Mouse (Mus musculus): ENCODE data around the gene Vpreb1. TPM values are rescaled to one million over a fixed set of nuclear protein-coding genes. Genes with fewer than 3 reads are reported as not detected.

Gene Vpreb1
- total and polyA plus RNA-seq, 2 experiments: 2.4 TPM; not detected in 1

GRCm38 (mm10) chr16:16852411-16852810 is 18.2 kb downstream of the Vpreb1 start:
- H3K36me3 ChIP-seq (ENCODE audit: control insufficient read depth, insufficient read depth, low read length): no peaks in the 10 kb centered on the region
- no peak for TF ChIP-seq CTCF (IDR thresholded peaks at IDR 0.05; ENCODE audit: low read depth, low read length)
- no peak for TF ChIP-seq POLR2A (IDR thresholded peaks at IDR 0.05; ENCODE audit: extremely low read depth, insufficient read depth, low read length)
- H3K79me2 ChIP-seq (ENCODE audit: control insufficient read depth, insufficient read depth, low read length): no peaks in the 10 kb centered on the region
- no peaks in the 10 kb centered on the region for H3K4me1 ChIP-seq (ENCODE audit: control insufficient read depth, insufficient read depth, low read length)
- H3K4me3 ChIP-seq (ENCODE audit: insufficient read depth, low read depth, low read length): no peak overlapping the region
- no peak overlapping the region for H3K27ac ChIP-seq (replicated peaks; ENCODE audit: insufficient read depth, low read depth, low read length)
- DNase-seq (ENCODE audit: extremely low read depth, low read depth, low spot score): no peak
- no peaks in the 10 kb centered on the region for H3K27me3 ChIP-seq (ENCODE audit: control insufficient read depth, insufficient read depth, low read length)
- WGBS: 81% methylated on average over 3 of the region's 3 CpGs
- no peak overlapping the region for H3K9ac ChIP-seq (ENCODE audit: low read depth, low read length)

- H3K79me2 ChIP-seq (ENCODE audit: control insufficient read depth, insufficient read depth, low read length): no peaks in the 10 kb centered on the region
Observed at GRCm38 (mm10) chr16:16849196-16849595, 21.4 kb downstream of the Vpreb1 start.

GRCm38 (mm10) chr16:16829671-16830070 is 41.0 kb downstream of the Vpreb1 start:
- Histone ChIP-seq H3K9ac (ENCODE audit: low read depth, low read length) (no peak overlapping the region), H3K27ac (replicated peaks; ENCODE audit: insufficient read depth, low read depth, low read length) (no peak overlapping the region), H3K27me3 (ENCODE audit: control insufficient read depth, insufficient read depth, low read length) (no peaks in the 10 kb centered on the region), H3K36me3 (ENCODE audit: control insufficient read depth, insufficient read depth, low read length) (no peaks in the 10 kb centered on the region), H3K79me2 (ENCODE audit: control insufficient read depth, insufficient read depth, low read length) (no peaks in the 10 kb centered on the region), H3K4me1 (ENCODE audit: control insufficient read depth, insufficient read depth, low read length) (peaks cover 3% of the 10 kb centered on the region; the same call in 1 of the 2 replicates), H3K4me3 (ENCODE audit: insufficient read depth, low read depth, low read length) (no peak overlapping the region)
- DNase-seq (ENCODE audit: extremely low read depth, low read depth, low spot score): no peak
- TF ChIP-seq CTCF (IDR thresholded peaks at IDR 0.05; ENCODE audit: low read depth, low read length) (no peak), POLR2A (IDR thresholded peaks at IDR 0.05; ENCODE audit: extremely low read depth, insufficient read depth, low read length) (no peak)
- WGBS: 86% methylated on average over 3 of the region's 3 CpGs

More at GRCm38 (mm10) chr16:16849196-16849595, 21.4 kb downstream of the Vpreb1 start:
- H3K36me3 ChIP-seq (ENCODE audit: control insufficient read depth, insufficient read depth, low read length): no peaks in the 10 kb centered on the region
- no peak overlapping the region for H3K9ac ChIP-seq (ENCODE audit: low read depth, low read length)
- H3K27me3 ChIP-seq (ENCODE audit: control insufficient read depth, insufficient read depth, low read length): no peaks in the 10 kb centered on the region
- no peak for DNase-seq (ENCODE audit: extremely low read depth, low read depth, low spot score)
- H3K4me3 ChIP-seq (ENCODE audit: insufficient read depth, low read depth, low read length): no peak overlapping the region
- H3K27ac ChIP-seq (replicated peaks; ENCODE audit: insufficient read depth, low read depth, low read length): no peak overlapping the region
- no peaks in the 10 kb centered on the region for H3K4me1 ChIP-seq (ENCODE audit: control insufficient read depth, insufficient read depth, low read length)
- TF ChIP-seq POLR2A (IDR thresholded peaks at IDR 0.05; ENCODE audit: extremely low read depth, insufficient read depth, low read length) (no peak), CTCF (IDR thresholded peaks at IDR 0.05; ENCODE audit: low read depth, low read length) (no peak)

- DNase-seq (ENCODE audit: extremely low read depth, low read depth, low spot score): no peak
- H3K27me3 ChIP-seq (ENCODE audit: control insufficient read depth, insufficient read depth, low read length): no peaks in the 10 kb centered on the region
- H3K79me2 ChIP-seq (ENCODE audit: control insufficient read depth, insufficient read depth, low read length): no peaks in the 10 kb centered on the region
- H3K36me3 ChIP-seq (ENCODE audit: control insufficient read depth, insufficient read depth, low read length): no peaks in the 10 kb centered on the region
- 10% methylated on average over 33 of the region's 33 CpGs for WGBS
- TF ChIP-seq CTCF (IDR thresholded peaks at IDR 0.05; ENCODE audit: low read depth, low read length) (peak; percentile 50), POLR2A (IDR thresholded peaks at IDR 0.05; ENCODE audit: extremely low read depth, insufficient read depth, low read length) (no peak)
- H3K9ac ChIP-seq (ENCODE audit: low read depth, low read length): no peak within 1 kb of the TSS
- H3K4me3 ChIP-seq (ENCODE audit: insufficient read depth, low read depth, low read length): peak within 1 kb of the TSS; percentile 45; the same call in 1 of the 2 replicates
- peaks cover 3% of the 10 kb centered on the region; the same call in 1 of the 2 replicates for H3K4me1 ChIP-seq (ENCODE audit: control insufficient read depth, insufficient read depth, low read length)
- H3K27ac ChIP-seq (replicated peaks; ENCODE audit: insufficient read depth, low read depth, low read length): no peak within 1 kb of the TSS
Observed at GRCm38 (mm10) chr16:16828757-16829615, 41.7 kb downstream of the Vpreb1 start, which contains the start of gene Spag6l. Spag6l (minus strand) TSS chr16:16829456.

- no peak overlapping the region for H3K27ac ChIP-seq (replicated peaks; ENCODE audit: insufficient read depth, low read depth, low read length)
- peaks cover 3% of the 10 kb centered on the region; the same call in 1 of the 2 replicates for H3K4me1 ChIP-seq (ENCODE audit: control insufficient read depth, insufficient read depth, low read length)
- no peak for TF ChIP-seq POLR2A (IDR thresholded peaks at IDR 0.05; ENCODE audit: extremely low read depth, insufficient read depth, low read length)
- TF ChIP-seq CTCF (IDR thresholded peaks at IDR 0.05; ENCODE audit: low read depth, low read length): no peak
- WGBS: 94% methylated on average over 2 of the region's 2 CpGs
- no peaks in the 10 kb centered on the region for H3K27me3 ChIP-seq (ENCODE audit: control insufficient read depth, insufficient read depth, low read length)
- H3K4me3 ChIP-seq (ENCODE audit: insufficient read depth, low read depth, low read length): no peak overlapping the region
- no peak for DNase-seq (ENCODE audit: extremely low read depth, low read depth, low spot score)
- H3K79me2 ChIP-seq (ENCODE audit: control insufficient read depth, insufficient read depth, low read length): no peaks in the 10 kb centered on the region
- no peak overlapping the region for H3K9ac ChIP-seq (ENCODE audit: low read depth, low read length)
- H3K36me3 ChIP-seq (ENCODE audit: control insufficient read depth, insufficient read depth, low read length): no peaks in the 10 kb centered on the region
Observed at GRCm38 (mm10) chr16:16826223-16826622, 44.4 kb downstream of the Vpreb1 start.

GRCm38 (mm10) chr16:16825476-16825875 is 45.2 kb downstream of the Vpreb1 start:
- Histone ChIP-seq H3K27me3 (ENCODE audit: control insufficient read depth, insufficient read depth, low read length) (no peaks in the 10 kb centered on the region), H3K9ac (ENCODE audit: low read depth, low read length) (no peak overlapping the region), H3K27ac (replicated peaks; ENCODE audit: insufficient read depth, low read depth, low read length) (no peak overlapping the region), H3K4me3 (ENCODE audit: insufficient read depth, low read depth, low read length) (no peak overlapping the region), H3K79me2 (ENCODE audit: control insufficient read depth, insufficient read depth, low read length) (no peaks in the 10 kb centered on the region), H3K36me3 (ENCODE audit: control insufficient read depth, insufficient read depth, low read length) (no peaks in the 10 kb centered on the region), H3K4me1 (ENCODE audit: control insufficient read depth, insufficient read depth, low read length) (peaks cover 3% of the 10 kb centered on the region; the same call in 1 of the 2 replicates)
- no peak for TF ChIP-seq CTCF (IDR thresholded peaks at IDR 0.05; ENCODE audit: low read depth, low read length)
- no peak for TF ChIP-seq POLR2A (IDR thresholded peaks at IDR 0.05; ENCODE audit: extremely low read depth, insufficient read depth, low read length)
- no peak for DNase-seq (ENCODE audit: extremely low read depth, low read depth, low spot score)
- 68% methylated on average over 5 of the region's 5 CpGs for WGBS

Other genes with a start within 250 kb of the Vpreb1 start
- not detected in 2 replicates for gene Olfr19, start 194.4 kb downstream of the Vpreb1 start, total RNA-seq (2014; rRNA removed)
- not detected in 2 replicates for gene Olfr19, start 194.4 kb downstream of the Vpreb1 start, polyA plus RNA-seq (2012; rRNA removed)
- gene Spag6l, start 41.4 kb downstream of the Vpreb1 start, total RNA-seq (2014; rRNA removed): not detected in 2 replicates
- gene Spag6l, start 41.4 kb downstream of the Vpreb1 start, polyA plus RNA-seq (2012; rRNA removed): not detected in 2 replicates
- gene Igll1, start 6.9 kb downstream of the Vpreb1 start, total RNA-seq (2014; rRNA removed): not detected in 2 replicates
- not detected in 2 replicates for gene Igll1, start 6.9 kb downstream of the Vpreb1 start, polyA plus RNA-seq (2012; rRNA removed)
- gene Top3b, start 107 bp downstream of the Vpreb1 start, total RNA-seq (2014; rRNA removed): 18.8 and 25.2 TPM in 2 replicates
- gene Top3b, start 107 bp downstream of the Vpreb1 start, polyA plus RNA-seq (2012; rRNA removed): 31.0 and 40.9 TPM in 2 replicates
- 12.2 and 15.4 TPM in 2 replicates for gene Ppm1f, start 25.6 kb upstream of the Vpreb1 start, total RNA-seq (2014; rRNA removed)
- gene Ppm1f, start 25.6 kb upstream of the Vpreb1 start, polyA plus RNA-seq (2012; rRNA removed): 11.0 and 11.2 TPM in 2 replicates
- gene Mapk1, start 112.5 kb upstream of the Vpreb1 start, total RNA-seq (2014; rRNA removed): 81.4 and 91.2 TPM in 2 replicates
- gene Mapk1, start 112.5 kb upstream of the Vpreb1 start, polyA plus RNA-seq (2012; rRNA removed): 42.8 and 50.1 TPM in 2 replicates
- gene Ypel1, start 198.9 kb upstream of the Vpreb1 start, total RNA-seq (2014; rRNA removed): 0.34 and 0.55 TPM in 2 replicates
- 0.43 and 0.78 TPM in 2 replicates for gene Ypel1, start 198.9 kb upstream of the Vpreb1 start, polyA plus RNA-seq (2012; rRNA removed)
- gene Ppil2, start 240.4 kb upstream of the Vpreb1 start, total RNA-seq (2014; rRNA removed): 49.7 and 55.0 TPM in 2 replicates
- 48.0 and 48.4 TPM in 2 replicates for gene Ppil2, start 240.4 kb upstream of the Vpreb1 start, polyA plus RNA-seq (2012; rRNA removed)